Mouse (Mus musculus) megakaryocyte, embryonic 14.5 days (primary cell): ENCODE results near the gene Tmem255b.

Source experiments
- FLI1 ChIP-seq: IDR thresholded peaks from 2 replicates; pipeline ENCODE4 v1.6.1; 2012; ENCODE audit warnings: low read length, inconsistent platforms, mixed read lengths
- GATA1 ChIP-seq: IDR thresholded peaks from 3 replicates; pipeline ENCODE4 v1.6.1; 2012; ENCODE audit warnings: mixed read lengths, low read length, inconsistent platforms, borderline replicate concordance

DNA sequence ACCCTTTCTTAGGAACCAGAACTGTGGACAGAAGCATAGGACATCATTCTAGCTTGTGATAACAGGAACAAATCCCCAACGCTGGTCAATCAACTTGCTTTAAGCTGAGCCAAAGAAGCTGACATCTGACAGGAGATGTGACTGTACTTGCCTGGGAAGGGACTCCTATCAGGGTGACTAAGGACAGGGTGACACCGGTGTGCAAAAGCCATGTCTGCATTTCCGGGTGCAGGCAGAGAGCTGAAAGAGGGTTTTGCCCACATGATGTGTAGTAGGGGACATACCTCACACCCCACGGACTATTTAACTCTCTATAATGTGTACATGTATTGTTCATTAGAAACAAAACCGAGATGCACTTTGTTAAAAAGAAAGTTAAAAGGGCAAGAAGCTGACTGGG lies 48.2 kb downstream of the Tmem255b start:
- no peak for TF ChIP-seq GATA1
- no peak for TF ChIP-seq FLI1
